Mouse (Mus musculus): Measurements from ENCODE around the gene Efna4.

DNA sequence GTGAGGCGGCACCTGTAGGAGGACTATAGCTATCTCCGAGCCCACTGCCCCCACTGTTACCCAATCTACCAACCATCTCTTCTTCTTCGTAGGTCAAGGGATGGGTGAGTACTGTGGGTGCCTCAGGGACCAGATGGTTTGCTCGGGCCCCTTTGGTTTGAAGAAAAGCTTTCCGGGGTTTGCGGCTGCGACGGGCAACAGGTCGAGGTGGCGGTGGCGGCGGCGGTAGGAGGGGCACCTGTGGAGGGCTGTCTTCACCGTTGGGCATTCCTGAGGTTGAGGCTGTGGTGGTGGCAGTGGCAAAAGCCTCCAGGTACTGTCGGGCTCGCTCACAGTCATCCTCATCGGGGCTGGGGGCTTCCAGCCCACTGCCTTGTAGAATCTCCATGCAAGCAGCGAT is 42.9 kb upstream of the Efna4 start:
- TF ChIP-seq CTCF (IDR thresholded peaks at IDR 0.05; ENCODE audit: control insufficient read depth, insufficient read depth, insufficient replicate concordance, low read depth, low read length): no peak
- TF ChIP-seq POLR2A (IDR thresholded peaks at IDR 0.05; ENCODE audit: control insufficient read depth, low read depth, low read length): no peak

Data from testis, adult 2 months (tissue).